ENCODE assay signal across 10 mouse cellular contexts in genomic region chr13:69933551-69933845, GRCm38 (mm10).
A peak's percentile ranks its signal among the peaks of the same experiment; 100 is the strongest.
DNase-seq lines count a peak whose midpoint lies in the region; ATAC-seq lines count a peak whose summit lies in the region.
"Had no signal": no experiment of that assay in that cellular context is flagged by ENCODE, and none has a peak within 500 bp of the region (broad histone marks: within the 10 kb centered on the region; RNA-seq: fewer than 3 reads in every experiment).

No protein-coding gene starts in this region.

- H3K4me2 ChIP-seq in hindbrain, embryonic 13.5 days: peak overlapping the region; percentile 43
- no peak overlapping the region for H3K4me2 ChIP-seq in limb, embryonic 11.5 days (ENCODE audit: low read depth, severe bottlenecking)
- H3K4me2 ChIP-seq: embryonic facial prominence, embryonic 12.5 days; liver, embryonic 13.5 days had no signal

- H3K27me3 ChIP-seq in hindbrain, embryonic 13.5 days: peaks cover 10% of the 10 kb centered on the region; the same call in 1 of the 2 replicates
- no peaks in the 10 kb centered on the region for H3K27me3 ChIP-seq in limb, embryonic 11.5 days (ENCODE audit: control insufficient read depth, insufficient read depth, low read length)
- H3K27me3 ChIP-seq: embryonic facial prominence, embryonic 12.5 days; liver, embryonic 13.5 days had no signal

- no peaks in the 10 kb centered on the region for H3K36me3 ChIP-seq in hindbrain, embryonic 13.5 days
- H3K36me3 ChIP-seq in limb, embryonic 11.5 days (ENCODE audit: control insufficient read depth, insufficient read depth, low read length): no peaks in the 10 kb centered on the region
- H3K36me3 ChIP-seq: embryonic facial prominence, embryonic 12.5 days; liver, embryonic 13.5 days had no signal

- DNase-seq in ES-CJ7 (ENCODE audit: low read depth, low spot score): peak; percentile 3
- peak; percentile 36 to 83 for DNase-seq in cerebellum, postnatal 4 days (ENCODE audit: low spot score in 2 of 2)
- peak; percentile 29 for DNase-seq in limb, embryonic 11.5 days (ENCODE audit: low spot score)
- DNase-seq in right cerebral cortex, postnatal 36 days (ENCODE audit: low spot score in 2 of 2): peak; percentile 55 to 56
- no peak for DNase-seq in urinary bladder, adult 2 months (ENCODE audit: low spot score)
- no peak for DNase-seq in thymus, postnatal 36 days
- no peak for DNase-seq in gastrocnemius, adult 18-20 months (ENCODE audit: low spot score)
- DNase-seq: liver, embryonic 13.5 days had no signal

- 8% methylated on average over 6 of the region's 6 CpGs for WGBS in hindbrain, embryonic 13.5 days
- WGBS in limb, embryonic 11.5 days: 71% methylated on average over 6 of the region's 6 CpGs

- no peak overlapping the region for H3K9ac ChIP-seq in hindbrain, embryonic 13.5 days
- H3K9ac ChIP-seq in limb, embryonic 11.5 days (ENCODE audit: low read length): no peak overlapping the region
- H3K9ac ChIP-seq: embryonic facial prominence, embryonic 12.5 days; liver, embryonic 13.5 days had no signal

- H3K27ac ChIP-seq in hindbrain, embryonic 13.5 days: peak overlapping the region; percentile 83
- no peak overlapping the region for H3K27ac ChIP-seq in limb, embryonic 11.5 days (replicated peaks; ENCODE audit: low read depth, low read length)
- H3K27ac ChIP-seq: embryonic facial prominence, embryonic 12.5 days; liver, embryonic 13.5 days had no signal

- H3K4me1 ChIP-seq in hindbrain, embryonic 13.5 days (replicated peaks): peaks cover 24% of the 10 kb centered on the region
- H3K4me1 ChIP-seq in limb, embryonic 11.5 days (ENCODE audit: control insufficient read depth, insufficient read depth, low read length): no peaks in the 10 kb centered on the region
- H3K4me1 ChIP-seq: embryonic facial prominence, embryonic 12.5 days; liver, embryonic 13.5 days had no signal

- no peaks in the 10 kb centered on the region for H3K9me3 ChIP-seq in hindbrain, embryonic 13.5 days
- no peaks in the 10 kb centered on the region for H3K9me3 ChIP-seq in limb, embryonic 11.5 days (ENCODE audit: control insufficient read depth, low read length)
- H3K9me3 ChIP-seq: embryonic facial prominence, embryonic 12.5 days had no signal

- peak; percentile 92 for ATAC-seq in hindbrain, embryonic 13.5 days (ENCODE audit: low FRiP score)
- ATAC-seq in limb, embryonic 11.5 days (ENCODE audit: insufficient number of reproducible peaks, low FRiP score, low TSS enrichment, low read depth): no peak

- H3K4me3 ChIP-seq in hindbrain, embryonic 13.5 days: 0 out of 2 replicates have a peak overlapping the region, but pooled peaks have one; percentile 6
- no peak overlapping the region for H3K4me3 ChIP-seq in limb, embryonic 11.5 days (ENCODE audit: low read depth, low read length)
- H3K4me3 ChIP-seq: embryonic facial prominence, embryonic 12.5 days; liver, embryonic 13.5 days had no signal

Comparison
In these comparisons a context has a peak if more than half of its experiments do, and no peak if none do; other contexts are left out.
1. DNase-seq: peak in ES-CJ7 (single experiment), cerebellum, postnatal 4 days (2 of 2), limb, embryonic 11.5 days (single experiment) and right cerebral cortex, postnatal 36 days (2 of 2); none in urinary bladder, adult 2 months (single experiment), thymus, postnatal 36 days (0 of 2) and gastrocnemius, adult 18-20 months (single experiment).